Mouse (Mus musculus) testis, adult 2 months (tissue): Measurements from ENCODE around the gene Zmiz1. TPM values are rescaled to one million over a fixed set of nuclear protein-coding genes. Genes with fewer than 3 reads are reported as not detected.
A peak's percentile ranks its signal among the peaks of the same experiment; 100 is the strongest.

ENCODE experiments used
- H3K27ac ChIP-seq: fragments of 200-500 bp; 2 replicates; pipeline ENCODE4 v1.5.1; 2012; ENCODE audit warnings: low read depth, low read length; ENCODE audit not compliant: control insufficient read depth, insufficient read depth
- H3K27me3 ChIP-seq: fragments of 200-500 bp; 2 replicates; pipeline ENCODE4 v1.6.1; 2012; ENCODE audit warnings: mild to moderate bottlenecking, low read length, moderate library complexity; ENCODE audit not compliant: control insufficient read depth, insufficient read depth
- H3K36me3 ChIP-seq: fragments of 200-500 bp; 2 replicates; pipeline ENCODE4 v1.6.1; 2012; ENCODE audit warnings: mild to moderate bottlenecking, low read length; ENCODE audit not compliant: control insufficient read depth, insufficient read depth
- H3K4me1 ChIP-seq: fragments of 200-500 bp; 2 replicates; pipeline ENCODE4 v1.6.1; 2012; ENCODE audit warnings: low read length; ENCODE audit not compliant: control insufficient read depth, insufficient read depth
- H3K4me3 ChIP-seq: fragments of 200-500 bp; 2 replicates; pipeline ENCODE4 v1.5.1; 2012; ENCODE audit warnings: low read depth, mild to moderate bottlenecking, low read length, moderate library complexity, mixed read lengths; ENCODE audit not compliant: control insufficient read depth
- CTCF ChIP-seq: fragments of 200-500 bp; IDR thresholded peaks from 2 replicates; pipeline ENCODE4 v1.5.1; 2012; ENCODE audit warnings: low read depth, mild to moderate bottlenecking, inconsistent platforms, low read length, moderate library complexity; ENCODE audit not compliant: control insufficient read depth, insufficient read depth, insufficient replicate concordance
- POLR2A ChIP-seq: fragments of 200-500 bp; IDR thresholded peaks from 2 replicates; pipeline ENCODE4 v1.6.1; 2012; ENCODE audit warnings: low read depth, mild to moderate bottlenecking, inconsistent platforms, low read length, moderate library complexity; ENCODE audit not compliant: control insufficient read depth
- polyA plus RNA-seq: library from polyadenylated mRNA; depleted of rRNA; stranded (reverse); fragments of >200 nt; gene quantifications from 2 replicates; pipeline ENCODE4 v1.2.3, GENCODE M21; 2012

Zmiz1 gene
- polyA plus RNA-seq, 1 experiment: 9.1 TPM

DNA sequence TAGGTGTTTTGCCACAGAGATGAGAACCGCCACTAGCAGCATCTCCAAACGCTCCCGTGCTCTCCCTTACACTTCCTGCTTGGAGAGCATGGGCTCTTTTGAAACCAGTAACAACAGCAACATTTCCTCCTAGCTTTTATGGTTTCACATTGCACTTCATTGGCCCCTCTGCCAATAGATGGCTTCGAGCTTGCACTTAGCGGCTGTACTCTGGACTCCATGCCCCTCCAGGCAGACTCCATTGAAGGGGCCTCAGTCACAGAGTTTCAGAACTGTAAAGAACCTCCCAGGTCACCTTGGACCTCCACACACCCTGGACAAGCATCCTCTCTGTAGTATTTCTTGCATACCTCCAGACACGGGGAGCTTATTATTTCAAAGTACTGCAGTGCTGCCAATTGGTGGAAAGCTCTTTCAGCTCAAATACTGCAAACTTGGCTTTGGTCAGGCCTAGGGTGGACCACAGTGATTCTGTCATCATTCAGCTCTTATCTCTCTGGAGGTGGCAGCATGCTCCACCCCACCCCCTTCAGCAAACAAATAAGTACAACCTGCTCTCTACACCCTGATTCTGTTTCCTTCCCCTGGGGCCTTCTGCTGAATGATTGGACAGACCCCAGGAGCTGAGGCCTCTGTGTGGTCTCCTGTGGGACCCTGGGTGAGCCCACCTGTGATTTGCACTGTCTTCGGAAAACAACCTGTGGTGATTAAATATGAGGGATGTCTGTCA is 227.4 kb downstream of the Zmiz1 start:
- Histone ChIP-seq H3K27me3 (no peaks in the 10 kb centered on the region), H3K4me3 (no peak overlapping the region), H3K27ac (no peak overlapping the region), H3K36me3 (no peaks in the 10 kb centered on the region), H3K4me1 (peaks cover 5% of the 10 kb centered on the region)
- TF ChIP-seq CTCF (no peak), POLR2A (no peak)

DNA sequence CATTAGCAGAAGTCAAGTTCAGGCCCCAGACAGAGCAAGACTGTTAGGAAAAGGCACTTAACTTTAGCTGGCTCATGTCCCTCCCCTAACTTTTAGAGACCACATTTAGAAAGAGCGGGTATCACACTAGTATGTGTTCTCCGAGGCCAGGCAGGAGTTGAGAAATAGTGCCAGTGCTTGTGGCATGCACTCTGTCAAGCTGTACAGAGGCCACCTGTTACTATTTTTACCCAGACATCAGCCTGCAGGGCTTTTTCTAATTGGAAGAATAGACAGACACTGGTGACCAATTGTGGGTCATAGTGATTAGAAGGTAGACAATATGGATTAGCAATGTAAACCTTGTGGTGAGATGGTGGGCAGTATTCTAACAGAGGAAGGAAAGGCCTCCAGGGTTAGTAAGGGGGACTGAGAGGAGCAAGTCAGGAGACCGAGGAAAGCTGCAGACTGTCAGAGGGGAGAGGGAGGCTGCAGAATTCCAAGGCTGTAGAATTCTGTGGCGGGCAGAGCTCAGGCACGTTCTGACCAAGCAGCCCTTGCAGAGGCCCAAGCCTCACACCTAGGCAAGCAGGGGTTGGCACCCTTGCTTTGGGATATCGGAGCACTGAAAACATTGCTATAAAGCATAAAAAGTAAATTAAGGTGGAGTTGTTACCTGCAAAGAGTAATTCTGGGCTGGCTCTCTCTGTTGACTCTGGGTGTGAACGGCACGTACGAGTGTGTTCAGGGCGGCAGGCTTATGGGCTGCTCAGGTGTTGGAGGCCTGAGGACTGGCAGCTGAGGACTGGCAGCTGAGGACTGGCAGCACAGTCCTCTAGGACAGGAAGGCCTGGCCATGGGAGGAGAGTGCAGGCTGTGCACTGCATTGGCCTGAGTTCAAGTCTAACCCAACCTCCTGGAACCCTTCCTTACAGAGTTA is 228.3 kb downstream of the Zmiz1 start:
- no peak overlapping the region for H3K27ac ChIP-seq
- no peak overlapping the region for H3K4me3 ChIP-seq
- H3K27me3 ChIP-seq: no peaks in the 10 kb centered on the region
- TF ChIP-seq POLR2A (no peak), CTCF (no peak)
- peaks cover 5% of the 10 kb centered on the region for H3K4me1 ChIP-seq
- no peaks in the 10 kb centered on the region for H3K36me3 ChIP-seq

DNA sequence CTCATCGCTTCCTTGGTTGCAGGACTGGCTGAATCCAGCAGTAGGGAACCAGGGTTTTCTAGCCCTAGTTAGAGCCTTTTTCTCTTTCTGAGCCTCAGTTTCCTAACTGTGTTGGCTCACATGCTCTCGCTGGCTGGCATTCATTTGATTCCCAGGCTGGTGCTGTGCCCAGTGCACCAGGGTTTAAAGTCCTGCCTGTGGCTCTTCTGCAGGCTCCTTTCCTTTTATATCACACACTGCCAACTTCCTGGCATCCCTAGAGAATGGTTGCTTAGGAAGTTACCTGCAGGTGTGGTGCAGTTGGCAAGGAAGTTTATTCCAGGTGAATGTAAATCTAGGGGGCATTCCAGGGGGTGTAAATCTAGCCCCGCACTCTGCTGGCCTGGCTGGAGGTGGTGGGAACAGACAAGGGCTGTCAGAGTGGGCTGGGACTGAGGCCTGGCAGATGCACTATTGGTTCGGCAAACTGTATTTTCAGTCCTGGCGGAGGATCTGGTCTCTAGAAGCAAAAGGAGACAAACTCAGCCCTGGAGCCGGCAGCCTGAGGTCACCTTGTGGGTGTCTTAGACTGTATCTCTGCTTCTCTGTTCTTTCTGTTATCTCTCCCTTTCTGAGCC is 234.4 kb downstream of the Zmiz1 start:
- peaks cover 2% of the 10 kb centered on the region; the same call in 1 of the 2 replicates for H3K36me3 ChIP-seq
- H3K27me3 ChIP-seq: no peaks in the 10 kb centered on the region
- H3K4me3 ChIP-seq: peak overlapping the region; percentile 92
- peak overlapping the region; percentile 81 for H3K27ac ChIP-seq
- peaks cover 15% of the 10 kb centered on the region for H3K4me1 ChIP-seq
- TF ChIP-seq CTCF (no peak), POLR2A (no peak)

DNA sequence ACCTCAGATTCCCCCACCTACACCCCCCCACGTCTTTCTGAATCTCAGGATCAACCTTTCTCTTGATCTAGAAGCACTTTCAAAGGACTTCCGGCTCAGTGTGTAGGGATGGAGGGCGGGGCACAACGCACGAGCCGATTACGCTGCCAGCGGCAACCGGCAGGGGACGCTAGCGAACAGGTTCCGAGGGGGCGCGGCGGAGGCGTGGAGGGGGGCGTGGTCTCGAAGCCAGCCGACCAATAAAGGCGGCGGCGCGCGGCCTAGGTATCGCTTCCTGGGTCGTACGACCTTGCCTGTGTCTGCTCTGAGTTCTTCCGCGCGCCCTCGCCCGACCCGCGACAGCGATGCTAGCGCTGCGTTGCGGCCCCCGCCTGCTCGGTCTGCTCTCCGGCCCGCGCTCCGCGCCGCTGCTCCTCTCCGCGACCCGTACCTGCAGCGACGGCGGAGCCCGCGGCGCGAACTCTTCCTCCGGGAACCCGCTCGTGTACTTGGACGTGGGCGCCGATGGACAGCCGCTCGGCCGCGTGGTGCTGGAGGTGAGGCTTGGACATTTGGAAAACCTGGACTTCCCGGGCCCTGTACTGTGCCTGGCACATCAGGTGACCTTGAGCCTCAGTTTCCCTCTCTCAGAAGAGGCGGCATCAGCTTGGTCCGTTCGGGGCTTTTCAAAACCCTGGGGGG is 235.0 kb downstream of the Zmiz1 start, which contains the start of gene Ppif:
Gene Ppif (plus strand): TSS at position 267 of the 681 bp plus-strand sequence.
- H3K4me1 ChIP-seq: peaks cover 15% of the 10 kb centered on the region
- TF ChIP-seq POLR2A: peak; percentile 83
- TF ChIP-seq CTCF: peak; percentile 100
- peaks cover 2% of the 10 kb centered on the region for H3K36me3 ChIP-seq
- no peaks in the 10 kb centered on the region for H3K27me3 ChIP-seq
- peak within 1 kb of the TSS; percentile 92 for H3K4me3 ChIP-seq
- peak within 1 kb of the TSS; percentile 81 for H3K27ac ChIP-seq

DNA sequence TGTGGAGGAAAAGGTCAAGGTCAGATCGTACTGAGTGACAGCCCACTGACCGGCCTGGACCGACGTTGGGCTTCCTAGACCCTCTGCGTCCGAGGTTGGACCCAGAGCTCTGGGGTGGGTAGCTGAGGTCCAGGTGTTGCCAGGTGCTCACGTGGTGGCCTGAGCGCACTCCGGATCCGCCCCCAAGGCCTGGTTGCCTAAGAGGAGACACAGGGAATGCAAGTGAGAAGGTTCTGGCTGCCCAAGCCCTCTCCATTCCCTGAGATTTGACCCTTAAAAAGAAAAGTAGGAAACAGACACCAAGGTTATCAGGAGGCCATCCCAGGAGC is 235.5 kb downstream of the Zmiz1 start:
- peak overlapping the region; percentile 52; the same call in 1 of the 2 replicates for H3K27ac ChIP-seq
- H3K4me1 ChIP-seq: peaks cover 15% of the 10 kb centered on the region
- no peak for TF ChIP-seq CTCF
- TF ChIP-seq POLR2A: no peak
- H3K4me3 ChIP-seq: peak overlapping the region; percentile 92
- no peaks in the 10 kb centered on the region for H3K27me3 ChIP-seq
- peaks cover 2% of the 10 kb centered on the region for H3K36me3 ChIP-seq

DNA sequence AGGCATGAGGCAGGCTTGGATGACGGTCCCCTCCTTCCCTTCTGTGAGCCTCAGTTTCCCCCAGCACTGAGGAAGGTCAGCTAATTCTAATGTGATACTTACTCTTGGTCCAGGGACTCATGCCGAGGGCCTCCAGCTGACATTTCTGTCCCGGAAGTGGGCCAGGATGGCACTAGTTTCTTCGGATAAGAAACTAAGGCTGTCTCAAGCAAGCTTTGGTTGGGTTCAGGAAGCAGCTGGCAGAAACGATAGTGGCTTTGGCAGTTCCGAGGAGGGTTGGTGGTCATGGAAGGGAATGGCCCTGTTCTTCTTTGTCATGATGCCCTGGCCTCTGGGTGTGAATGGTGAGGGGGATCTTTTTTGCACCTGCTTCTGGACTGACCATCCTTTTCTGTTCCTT is 236.1 kb downstream of the Zmiz1 start:
- Histone ChIP-seq H3K4me1 (peaks cover 15% of the 10 kb centered on the region), H3K27me3 (no peaks in the 10 kb centered on the region), H3K4me3 (no peak overlapping the region; the same call in none of the 2 replicates), H3K27ac (no peak overlapping the region), H3K36me3 (peaks cover 3% of the 10 kb centered on the region)
- TF ChIP-seq CTCF: no peak
- no peak for TF ChIP-seq POLR2A
